Mouse (Mus musculus): ENCODE data around the gene 4930447F04Rik.

Gene 4930447F04Rik

DNA sequence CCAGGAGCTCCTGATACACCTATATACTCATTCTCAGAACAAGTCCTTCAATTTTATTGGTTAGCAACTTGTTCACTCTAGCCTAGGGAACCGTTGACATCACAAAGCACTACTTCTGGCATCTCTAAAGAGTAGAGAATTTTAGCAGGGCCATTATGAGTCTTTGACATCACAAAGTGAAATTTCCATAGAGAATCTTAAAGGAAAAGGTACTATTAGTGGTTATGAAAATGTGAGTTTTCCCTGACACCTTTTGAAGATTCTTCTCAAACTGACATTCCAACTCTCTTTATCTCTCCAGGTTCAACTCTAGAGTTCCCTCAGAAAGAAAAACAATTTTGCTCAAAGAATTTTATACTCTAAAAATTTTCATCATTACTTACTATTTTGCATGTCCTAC, at the start of gene 4930447F04Rik:
Gene 4930447F04Rik, minus strand, starts transcription at position 101 of the 400 bp plus-strand sequence.
- DNase-seq (ENCODE audit: low spot score) = no peak
